Comparison of ENCODE assay signal across 8 mouse cellular contexts in the genomic region with DNA sequence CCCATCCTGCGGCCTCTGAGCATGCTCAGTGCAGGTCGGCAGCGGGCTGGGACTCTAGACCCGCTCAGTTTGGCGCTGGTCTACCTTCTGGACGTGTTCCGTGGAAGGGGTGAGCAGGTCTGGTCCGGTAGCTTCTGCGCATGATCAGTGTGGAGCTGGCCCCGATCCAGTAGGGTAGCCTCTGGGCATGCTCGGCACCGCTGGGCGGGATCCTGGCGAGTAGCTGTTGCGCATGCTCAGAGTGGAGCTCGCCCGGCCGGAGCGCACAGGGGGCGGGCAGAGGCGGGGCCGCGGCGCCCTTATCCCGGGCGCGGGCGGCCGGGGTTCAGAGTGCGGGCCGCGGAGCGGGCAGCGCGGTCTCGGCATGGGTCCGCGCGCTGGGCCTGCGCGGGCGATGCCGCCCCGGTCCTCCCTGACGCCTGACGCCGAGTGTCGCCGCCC. TPM values are rescaled to one million over a fixed set of nuclear protein-coding genes. Genes with fewer than 3 reads are reported as not detected.
DNase-seq lines count a peak whose midpoint lies in the region; ATAC-seq and TF ChIP-seq lines count a peak whose summit lies in the region.

A gene (plus strand): TSS at position 255 of the 441 bp plus-strand sequence.

- ATAC-seq in forebrain, embryonic 16.5 days: peak; percentile 90
- peak; percentile 89 for ATAC-seq in lung, embryonic 14.5 days (ENCODE audit: insufficient read depth)

- WGBS in forebrain, embryonic 16.5 days: 0% methylated on average over 49 of the region's 49 CpGs
- WGBS in lung, embryonic 14.5 days: 0% methylated on average over 49 of the region's 49 CpGs
- WGBS in olfactory bulb, adult 2 months: under 1% methylated on average over 49 of the region's 49 CpGs
- under 1% methylated on average over 49 of the region's 49 CpGs for WGBS in thymus, adult 2 months

- peak within 1 kb of the TSS; percentile 73 for H3K4me2 ChIP-seq in forebrain, embryonic 16.5 days (ENCODE audit: low read length)
- H3K4me2 ChIP-seq in lung, embryonic 14.5 days: peak within 1 kb of the TSS; percentile 88

- TF ChIP-seq POLR2A in olfactory bulb, adult 2 months (IDR thresholded peaks at IDR 0.05; ENCODE audit: insufficient read depth, low read depth, low read length): peak; percentile 86
- peak; percentile 90 for TF ChIP-seq POLR2A in thymus, adult 2 months (IDR thresholded peaks at IDR 0.05; ENCODE audit: control insufficient read depth, extremely low read depth, insufficient read depth, low read length, poor library complexity)

- in situ Hi-C loops in ES-E14 (cut with MboI; ENCODE audit: low sequenced_read_pairs in 2 of 2, unreplicated experiment in 2 of 2): no loop called here

- H3K36me3 ChIP-seq in ES-E14 (ENCODE audit: control insufficient read depth, insufficient read depth, low read length, poor library complexity, severe bottlenecking): peaks cover 6% of the 10 kb centered on the region; the same call in 1 of the 2 replicates
- no peaks in the 10 kb centered on the region for H3K36me3 ChIP-seq in forebrain, embryonic 16.5 days (ENCODE audit: control insufficient read depth, insufficient read depth)
- 0 out of 2 replicates have a peak, but pooled peaks cover 4% of the 10 kb centered on the region for H3K36me3 ChIP-seq in lung, embryonic 14.5 days (ENCODE audit: insufficient read depth)
- no peaks in the 10 kb centered on the region for H3K36me3 ChIP-seq in thymus, adult 2 months (ENCODE audit: control insufficient read depth, insufficient read depth, low read length)

- peak within 1 kb of the TSS; percentile 97 for H3K27ac ChIP-seq in ES-E14 (ENCODE audit: insufficient read depth, low read depth, low read length, poor library complexity, severe bottlenecking)
- H3K27ac ChIP-seq in forebrain, embryonic 16.5 days (ENCODE audit: low read length): peak within 1 kb of the TSS; percentile 78
- H3K27ac ChIP-seq in layer of hippocampus, adult 2 months: peak within 1 kb of the TSS; percentile 97
- H3K27ac ChIP-seq in lung, embryonic 14.5 days (ENCODE audit: low read depth): peak within 1 kb of the TSS; percentile 77
- peak within 1 kb of the TSS; percentile 58 for H3K27ac ChIP-seq in olfactory bulb, adult 2 months (ENCODE audit: insufficient read depth, low read depth, low read length)
- peak within 1 kb of the TSS; percentile 38 for H3K27ac ChIP-seq in thymus, adult 2 months (ENCODE audit: control insufficient read depth, insufficient read depth, low read length)

- H3K9ac ChIP-seq in ES-E14 (ENCODE audit: insufficient read depth, low read depth, low read length, poor library complexity, severe bottlenecking): peak within 1 kb of the TSS; percentile 78
- peak within 1 kb of the TSS; percentile 84 for H3K9ac ChIP-seq in forebrain, embryonic 16.5 days (replicated peaks; ENCODE audit: low read depth, low read length)
- peak within 1 kb of the TSS; percentile 79 for H3K9ac ChIP-seq in lung, embryonic 14.5 days

- H3K4me1 ChIP-seq in ES-E14 (ENCODE audit: control insufficient read depth in 2 of 2, insufficient read depth in 2 of 2, low read length in 2 of 2, poor library complexity in 1 of 2): peaks cover 3 to 6% of the 10 kb centered on the region in 2 experiments; a peak in 2 of 4 replicates
- H3K4me1 ChIP-seq in forebrain, embryonic 16.5 days (replicated peaks; ENCODE audit: control insufficient read depth, insufficient read depth, low read length): peaks cover 32% of the 10 kb centered on the region
- H3K4me1 ChIP-seq in lung, embryonic 14.5 days (ENCODE audit: insufficient read depth): peaks cover 7% of the 10 kb centered on the region; the same call in 1 of the 2 replicates
- peaks cover 6% of the 10 kb centered on the region for H3K4me1 ChIP-seq in olfactory bulb, adult 2 months (ENCODE audit: control insufficient read depth, insufficient read depth, low read length)
- H3K4me1 ChIP-seq in thymus, adult 2 months (replicated peaks; ENCODE audit: control insufficient read depth, insufficient read depth, low read length): peaks cover 21% of the 10 kb centered on the region

- TF ChIP-seq CTCF in layer of hippocampus, adult 2 months (conservative IDR thresholded peaks at IDR 0.05): no peak
- no peak for TF ChIP-seq CTCF in lung, embryonic 14.5 days (IDR thresholded peaks at IDR 0.05; ENCODE audit: low read depth)
- no peak for TF ChIP-seq CTCF in olfactory bulb, adult 2 months (IDR thresholded peaks at IDR 0.05; ENCODE audit: insufficient read depth, low read depth, low read length)
- TF ChIP-seq CTCF in thymus, adult 2 months (IDR thresholded peaks at IDR 0.05; ENCODE audit: borderline replicate concordance, control insufficient read depth, extremely low read depth, insufficient read depth, low read length, poor library complexity): no peak

- H3K9me3 ChIP-seq in ES-E14 (ENCODE audit: control insufficient read depth, insufficient read depth, low read depth, low read length): no peaks in the 10 kb centered on the region
- no peaks in the 10 kb centered on the region for H3K9me3 ChIP-seq in forebrain, embryonic 16.5 days (ENCODE audit: control insufficient read depth, low read length)
- no peaks in the 10 kb centered on the region for H3K9me3 ChIP-seq in lung, embryonic 14.5 days (ENCODE audit: low read depth, low read length)

- peak within 1 kb of the TSS; percentile 79 to 81 for H3K4me3 ChIP-seq in ES-E14 (ENCODE audit: insufficient read depth in 1 of 2, low read depth in 1 of 2, low read length in 2 of 2, poor library complexity in 1 of 2, severe bottlenecking in 1 of 2)
- H3K4me3 ChIP-seq in forebrain, embryonic 16.5 days (replicated peaks; ENCODE audit: low read length): peak within 1 kb of the TSS; percentile 82
- peak within 1 kb of the TSS; percentile 92 for H3K4me3 ChIP-seq in layer of hippocampus, adult 2 months
- H3K4me3 ChIP-seq in lung, embryonic 14.5 days (ENCODE audit: low read depth, low read length): peak within 1 kb of the TSS; percentile 77
- H3K4me3 ChIP-seq in olfactory bulb, adult 2 months (ENCODE audit: insufficient read depth, low read depth, low read length): peak within 1 kb of the TSS; percentile 89
- peak within 1 kb of the TSS; percentile 68 for H3K4me3 ChIP-seq in thymus, adult 2 months (ENCODE audit: control insufficient read depth, insufficient read depth, low read length)

- intact Hi-C loops in heart, postnatal 36 days (cut with DNase I): loop anchor here (5.0 kb wide), 1 partner anchor 110 kb away; a partner anchor contains a TSS

- peak; percentile 96 for DNase-seq in ES-E14 (ENCODE audit: low read depth, low spot score)
- DNase-seq in cerebellum, adult 11-12 months: peak; percentile 100
- DNase-seq in heart, postnatal 36 days: peak; percentile 100
- peak; percentile 98 to 100 for DNase-seq in layer of hippocampus, adult 2 months (ENCODE audit: low spot score in 2 of 2)
- DNase-seq in lung, embryonic 14.5 days: peak; percentile 99
- DNase-seq in thymus, adult 2 months: peak; percentile 94

- H3K27me3 ChIP-seq in forebrain, embryonic 16.5 days (replicated peaks; ENCODE audit: control insufficient read depth, insufficient read depth, low read length): no peaks in the 10 kb centered on the region
- no peaks in the 10 kb centered on the region for H3K27me3 ChIP-seq in lung, embryonic 14.5 days (ENCODE audit: insufficient read depth, low read length)
- H3K27me3 ChIP-seq in thymus, adult 2 months (ENCODE audit: control insufficient read depth, insufficient read depth, low read length): no peaks in the 10 kb centered on the region

TF ChIP-seq in ES-E14, 5 proteins besides CTCF, POLR2A, EP300 and RAD21:
- TF ChIP-seq ZC3H11A (IDR thresholded peaks at IDR 0.05; ENCODE audit: borderline replicate concordance, low read depth, low read length) (no peak), MAFK (IDR thresholded peaks at IDR 0.05; ENCODE audit: insufficient read depth, low read depth, low read length) (no peak), ZNF384 (IDR thresholded peaks at IDR 0.05; ENCODE audit: low read depth, low read length) (no peak), CHD2 (IDR thresholded peaks at IDR 0.05; ENCODE audit: low read depth, low read length) (no peak), HCFC1 (IDR thresholded peaks at IDR 0.05; ENCODE audit: borderline replicate concordance, insufficient read depth, low read length) (no peak; the same call in 1 of the 2 replicates)
TF ChIP-seq in ES-E14: peak in this region for 0.

RNA-seq across cellular contexts. Expression of the gene that starts here (rescaled TPM):
- 41.9 and 44.8 TPM in 2 replicates for total RNA-seq in ES-E14 (2012; rRNA removed)
- polyA plus RNA-seq in forebrain, embryonic 16.5 days (2015; fragmentation: Nextera tagmentation; extraction: Ambion mirVana): 18.8 and 20.1 TPM in 2 replicates
- total RNA-seq in heart, postnatal 36 days (2021): 10 to 100 TPM; 14.3 to 15.5 TPM
- 10 to 100 TPM; 39.0 to 40.5 TPM for total RNA-seq in layer of hippocampus, adult 2 months (2021)
- polyA plus RNA-seq in lung, embryonic 14.5 days (2014; fragmentation: Nextera tagmentation; extraction: Ambion mirVana): 16.0 and 17.2 TPM in 2 replicates
- polyA plus RNA-seq in olfactory bulb, adult 2 months (2012; ENCODE audit: insufficient read depth, insufficient read length, low replicate concordance, missing spikeins): not detected in 2 replicates
- 9.8 and 14.4 TPM in 2 replicates for polyA plus RNA-seq in thymus, adult 2 months (2012; rRNA removed)

Comparison
In these comparisons a context has a peak if more than half of its experiments do, and no peak if none do; other contexts are left out.
1. Peak in every context shown above with its lines: DNase-seq, ATAC-seq, H3K4me3 ChIP-seq and H3K27ac ChIP-seq.
2. H3K27ac ChIP-seq: peak in every context shown above with its lines; median percentile 97 in ES-E14; 97 in layer of hippocampus, adult 2 months; 78 in forebrain, embryonic 16.5 days; 77 in lung, embryonic 14.5 days; 58 in olfactory bulb, adult 2 months; 38 in thymus, adult 2 months.